Mouse (Mus musculus): ENCODE measurements around the gene Heatr6.

Heatr6 gene

DNA sequence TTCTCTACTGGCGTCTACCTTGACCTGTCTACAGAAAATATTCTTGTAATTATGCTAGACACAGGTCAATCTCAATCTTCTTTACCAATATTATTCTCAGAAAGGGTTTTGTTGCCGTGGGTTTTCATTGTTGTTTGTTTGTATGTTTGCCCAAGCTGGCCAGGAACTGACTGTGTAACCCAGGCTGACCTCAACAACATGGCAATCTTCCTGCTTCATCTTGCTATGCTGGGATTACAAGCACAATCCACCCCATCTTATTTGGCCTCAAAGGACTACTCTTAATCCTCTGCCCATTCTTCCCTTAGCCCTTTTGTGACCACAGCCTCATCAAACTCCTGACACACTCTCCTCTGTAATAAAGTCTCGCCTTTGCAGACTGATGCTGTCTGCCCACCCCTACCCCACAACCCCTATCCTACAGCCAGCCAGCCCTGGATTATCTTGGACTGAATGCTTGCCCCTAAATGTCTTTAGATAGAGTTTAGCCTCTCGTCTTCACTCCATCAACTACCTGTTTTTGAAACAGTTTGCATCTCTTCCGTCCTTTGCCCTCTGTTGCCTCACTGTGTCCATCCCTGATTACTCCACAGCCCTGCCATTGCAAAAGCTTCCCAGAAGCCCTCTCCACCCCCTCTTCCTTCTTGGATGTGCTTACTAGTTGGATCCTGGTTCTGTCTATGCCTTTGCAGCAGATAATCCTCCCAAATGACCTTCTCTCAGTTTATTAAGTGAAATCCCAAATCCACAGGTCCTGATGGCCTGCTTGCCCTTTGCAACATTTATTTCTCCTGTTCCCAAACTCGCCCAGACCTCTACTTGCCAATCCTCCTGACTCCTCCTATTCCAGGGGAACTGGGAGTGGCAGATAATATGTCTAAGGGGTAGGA lies 5.9 kb upstream of the Heatr6 start:
- in situ Hi-C loops (cut with MboI) = no loop called here

DNA sequence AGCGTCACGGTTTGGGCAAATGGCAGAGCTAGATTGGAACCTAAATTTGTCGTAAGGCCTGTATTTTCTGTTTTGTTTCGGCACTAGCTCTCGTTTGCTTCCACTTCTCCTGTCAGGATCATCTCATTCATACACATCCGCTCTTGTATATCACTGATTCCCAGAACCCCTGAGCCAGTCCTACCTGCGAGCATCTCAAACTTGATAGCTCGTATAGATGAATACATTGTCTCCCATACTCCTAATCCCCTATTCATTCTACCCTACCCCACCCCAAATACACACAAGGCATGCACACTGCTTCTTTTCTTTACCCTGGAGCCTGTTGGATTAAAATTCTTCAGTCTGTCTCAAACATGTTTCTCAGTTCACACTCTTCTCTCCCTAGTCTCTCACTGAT lies 731 bp downstream of the Heatr6 start:
- in situ Hi-C loops (cut with MboI) = no loop called here

- in situ Hi-C loops (cut with MboI) = no loop called here
Measured at GRCm38 (mm10) chr11:83767306-83767705, 13.8 kb downstream of the Heatr6 start.

- in situ Hi-C loops (cut with MboI) = no loop called here
Measured at GRCm38 (mm10) chr11:83768976-83769375, 15.5 kb downstream of the Heatr6 start.

DNA sequence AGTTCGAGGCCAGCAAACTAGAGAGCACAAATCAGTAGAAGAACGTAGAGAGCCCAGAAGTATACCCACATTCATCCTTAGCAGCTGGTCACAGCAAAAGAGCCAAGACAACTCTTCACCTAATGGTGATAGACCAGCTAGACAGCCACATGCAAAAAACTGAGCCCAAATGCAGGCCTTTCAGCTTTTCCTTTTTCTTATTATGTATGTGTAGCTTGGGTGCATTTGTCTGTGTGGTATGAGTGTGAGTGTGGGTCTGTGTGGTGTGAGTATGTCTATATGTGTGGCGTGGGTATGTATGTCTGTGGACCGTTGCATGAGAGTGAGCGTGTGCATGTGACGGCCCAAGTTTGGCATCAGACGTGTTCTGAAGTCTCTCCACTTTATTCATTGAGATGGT lies 17.5 kb downstream of the Heatr6 start:
- in situ Hi-C loops (cut with MboI) = no loop called here

DNA sequence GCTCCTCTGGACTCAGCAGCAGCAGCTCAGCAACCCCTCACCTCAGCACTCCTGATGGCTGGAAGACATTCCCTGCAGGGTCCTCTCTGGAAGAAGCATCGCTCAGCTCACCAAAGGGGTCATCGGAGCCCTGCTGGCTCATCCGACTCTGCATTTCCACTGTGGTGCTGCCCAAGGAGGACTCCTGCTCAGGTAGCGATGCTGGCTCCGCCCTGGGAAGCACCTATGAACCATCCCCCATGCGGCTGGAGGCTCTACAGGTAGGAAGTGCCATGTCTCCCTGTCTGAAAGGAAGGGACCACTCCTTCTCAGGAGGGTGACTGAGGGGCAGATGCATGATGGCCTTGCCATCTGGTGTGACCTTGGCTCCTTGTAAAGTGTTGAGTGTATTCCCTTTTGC lies 18.8 kb downstream of the Heatr6 start:
- in situ Hi-C loops (cut with MboI) = no loop called here

- in situ Hi-C loops (cut with MboI) = no loop called here
Measured at GRCm38 (mm10) chr11:83773691-83774090, 20.2 kb downstream of the Heatr6 start.

DNA sequence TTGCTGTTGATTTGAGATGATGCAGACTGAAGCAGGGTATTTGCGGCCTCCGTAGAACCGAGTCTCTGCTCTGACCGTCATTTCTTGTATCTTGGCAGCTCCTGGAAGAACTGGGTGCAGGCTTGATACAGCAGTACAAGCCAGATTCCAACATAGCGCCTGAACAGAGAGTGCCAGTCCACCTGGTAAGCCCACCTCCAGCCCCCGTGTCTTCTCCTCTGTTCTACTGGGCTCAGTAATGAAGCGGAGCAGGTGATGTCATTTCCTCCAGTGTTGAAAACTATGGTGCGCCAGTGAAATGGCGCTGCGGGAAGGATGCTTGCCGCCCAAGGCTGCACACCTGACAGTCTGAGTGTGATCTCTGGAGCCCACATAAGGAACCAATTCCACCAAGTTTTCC lies 20.8 kb downstream of the Heatr6 start:
- in situ Hi-C loops (cut with MboI) = no loop called here

GRCm38 (mm10) chr11:83776798-83777197 lies 23.3 kb downstream of the Heatr6 start:
- in situ Hi-C loops (cut with MboI) = no loop called here

GRCm38 (mm10) chr11:83783931-83784600 lies 30.6 kb downstream of the Heatr6 start:
- in situ Hi-C loops (cut with MboI) = no loop called here

DNA sequence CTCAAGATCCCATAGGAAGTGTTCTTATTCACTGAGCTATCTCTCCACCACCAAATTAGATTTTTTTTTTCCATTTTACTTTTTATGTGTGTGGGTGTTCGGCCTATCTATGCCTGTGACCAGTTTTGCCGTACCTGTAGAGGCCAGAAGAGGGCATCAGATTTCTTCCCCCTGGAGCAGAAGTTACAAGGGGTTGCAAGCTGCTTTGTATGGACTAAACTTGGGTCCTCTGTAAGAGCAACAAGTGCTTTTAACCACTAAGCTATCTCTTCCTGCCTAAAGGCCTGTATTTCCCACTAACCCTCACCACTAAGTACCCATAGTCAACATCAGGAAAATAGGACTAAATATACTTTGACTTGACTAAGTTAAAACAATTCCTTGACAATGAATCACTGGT lies 31.2 kb downstream of the Heatr6 start:
- in situ Hi-C loops (cut with MboI) = no loop called here

- in situ Hi-C loops (cut with MboI) = no loop called here
Measured at GRCm38 (mm10) chr11:83785366-83785765, 31.9 kb downstream of the Heatr6 start.

GRCm38 (mm10) chr11:83786835-83787234 lies 33.3 kb downstream of the Heatr6 start:
- in situ Hi-C loops (cut with MboI) = no loop called here

GRCm38 (mm10) chr11:83787401-83788021 lies 34.0 kb downstream of the Heatr6 start:
- in situ Hi-C loops (cut with MboI) = no loop called here

DNA sequence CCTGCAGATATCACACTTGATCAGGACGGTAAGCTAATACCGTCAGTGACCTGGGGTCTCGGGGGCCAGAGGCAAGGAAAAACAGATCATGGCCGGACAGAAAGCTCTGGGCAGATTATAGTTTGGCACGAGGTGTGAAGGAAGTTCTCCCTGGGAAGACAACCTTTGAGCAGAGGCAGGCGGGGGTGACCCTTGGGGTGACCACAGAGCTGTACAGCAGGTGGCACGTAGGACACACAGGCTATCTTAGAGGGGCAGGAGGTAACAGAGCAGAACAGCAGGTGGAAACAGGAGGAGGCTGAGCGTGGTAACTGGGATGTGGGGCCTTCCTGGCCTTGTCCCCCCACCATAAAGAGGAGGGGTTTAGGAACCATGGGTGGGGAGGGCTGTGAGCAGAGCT lies 34.8 kb downstream of the Heatr6 start:
- in situ Hi-C loops (cut with MboI) = no loop called here

- in situ Hi-C loops (cut with MboI) = no loop called here
Measured at GRCm38 (mm10) chr11:83789259-83789658, 35.8 kb downstream of the Heatr6 start.

DNA sequence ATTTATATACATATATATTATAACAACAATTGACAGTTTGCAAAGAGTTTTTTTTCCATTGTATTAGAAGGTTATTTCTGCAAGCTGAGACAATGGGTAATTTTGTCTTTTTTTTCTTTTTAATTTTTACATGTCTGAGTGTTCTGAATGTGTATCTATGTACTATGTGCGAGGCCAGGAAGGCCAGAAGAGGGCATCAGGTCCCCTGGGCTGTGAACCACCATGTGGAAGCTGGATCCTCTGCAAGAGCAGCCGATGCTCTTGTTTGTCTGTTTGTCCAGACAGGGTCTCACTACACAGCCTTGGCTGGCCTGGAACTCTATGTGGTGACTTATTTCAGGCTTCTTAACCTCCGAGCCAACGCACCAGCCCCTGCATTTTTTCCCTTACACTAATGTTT lies 37.6 kb downstream of the Heatr6 start:
- in situ Hi-C loops (cut with MboI) = no loop called here

DNA sequence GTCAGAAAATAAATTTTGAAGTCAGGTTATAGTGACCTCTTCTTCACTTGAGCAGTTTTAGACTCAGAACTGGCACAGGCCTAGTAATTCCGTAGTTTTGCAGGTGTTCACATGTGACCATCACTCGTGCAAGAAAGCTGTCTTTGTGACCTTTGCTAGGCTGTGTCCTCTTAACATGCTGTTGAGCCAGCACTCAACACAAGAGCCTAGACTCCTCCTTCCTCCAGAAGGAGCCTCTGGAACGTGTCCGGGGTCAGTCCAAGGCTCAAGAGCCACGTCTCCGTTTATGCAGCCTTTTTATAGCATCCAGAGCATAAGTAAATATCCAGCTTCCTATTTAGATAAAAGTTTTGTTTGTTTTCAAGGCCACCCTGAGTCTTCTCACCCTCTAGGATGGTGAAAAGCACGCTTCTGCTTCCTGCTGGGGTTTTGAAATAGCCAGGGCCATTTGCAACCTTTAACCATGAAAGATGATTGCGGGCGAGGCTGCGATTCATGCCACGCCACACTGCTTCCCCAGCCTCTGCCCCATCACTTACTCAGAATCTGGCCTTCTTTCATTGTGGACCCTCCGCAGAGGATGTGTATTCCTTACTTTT lies 38.9 kb downstream of the Heatr6 start:
- in situ Hi-C loops (cut with MboI) = no loop called here

GRCm38 (mm10) chr11:83793264-83793663 lies 39.8 kb downstream of the Heatr6 start:
- in situ Hi-C loops (cut with MboI) = no loop called here

GRCm38 (mm10) chr11:83796112-83796511 lies 42.6 kb downstream of the Heatr6 start:
- in situ Hi-C loops (cut with MboI) = no loop called here

DNA sequence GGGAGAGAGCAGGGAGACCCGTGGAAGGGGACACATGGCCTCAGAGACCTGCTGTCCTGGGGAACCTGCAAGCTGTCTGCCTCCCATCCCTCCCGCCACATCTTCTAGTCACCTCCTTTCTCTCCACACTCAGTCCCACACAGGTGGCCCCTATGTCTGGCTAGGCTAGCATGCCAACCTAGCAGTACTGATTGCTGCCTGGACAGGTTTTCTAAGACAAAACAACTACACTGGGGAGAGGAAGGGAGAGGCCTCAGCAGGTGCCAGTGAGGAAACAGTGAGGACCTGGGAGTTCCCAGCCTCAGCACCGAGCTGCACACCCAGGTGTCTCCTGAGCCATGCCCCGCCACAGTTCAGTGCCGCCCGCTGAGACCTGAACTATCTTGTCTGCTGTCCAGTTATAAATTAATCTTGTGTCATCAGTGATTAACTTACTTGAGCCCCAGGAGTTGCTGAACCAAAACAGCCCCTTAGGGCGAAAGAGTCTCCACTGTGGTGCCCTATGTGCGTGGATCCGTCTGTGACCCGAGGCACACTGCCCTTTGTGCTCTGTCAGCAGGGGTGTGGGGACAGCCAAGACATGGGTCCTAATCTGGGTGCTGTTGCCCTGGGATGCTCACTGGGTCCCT lies 43.6 kb downstream of the Heatr6 start:
- in situ Hi-C loops (cut with MboI) = no loop called here

- in situ Hi-C loops (cut with MboI) = loop anchor here (10.0 kb wide), 1 partner anchor 135 kb away; no protein-coding TSS in a partner anchor
Measured at GRCm38 (mm10) chr11:83799871-83800430, 46.5 kb downstream of the Heatr6 start.

All from mature B cell (primary cell).